Mouse (Mus musculus): ENCODE data around the gene Nagk.

- TF ChIP-seq CTCF (IDR thresholded peaks at IDR 0.05; ENCODE audit: low read depth) (no peak), EP300 (IDR thresholded peaks at IDR 0.05; ENCODE audit: low read depth) (no peak)
Measured at GRCm38 (mm10) chr6:83756051-83756450, 38.7 kb upstream of the Nagk start.
